Mouse (Mus musculus): ENCODE measurements around the gene 2310007B03Rik. TPM values are rescaled to one million over a fixed set of nuclear protein-coding genes. Genes with fewer than 3 reads are reported as not detected.
A peak's percentile ranks its signal among the peaks of the same experiment; 100 is the strongest.

2310007B03Rik gene
- total RNA-seq, 2 experiments from 2014 or later, result not detected

- no peak for DNase-seq (ENCODE audit: extremely low spot score in 1 of 2, low spot score in 1 of 2)
Measured at GRCm38 (mm10) chr1:93161350-93161749, 602 bp upstream of the 2310007B03Rik start.

DNA sequence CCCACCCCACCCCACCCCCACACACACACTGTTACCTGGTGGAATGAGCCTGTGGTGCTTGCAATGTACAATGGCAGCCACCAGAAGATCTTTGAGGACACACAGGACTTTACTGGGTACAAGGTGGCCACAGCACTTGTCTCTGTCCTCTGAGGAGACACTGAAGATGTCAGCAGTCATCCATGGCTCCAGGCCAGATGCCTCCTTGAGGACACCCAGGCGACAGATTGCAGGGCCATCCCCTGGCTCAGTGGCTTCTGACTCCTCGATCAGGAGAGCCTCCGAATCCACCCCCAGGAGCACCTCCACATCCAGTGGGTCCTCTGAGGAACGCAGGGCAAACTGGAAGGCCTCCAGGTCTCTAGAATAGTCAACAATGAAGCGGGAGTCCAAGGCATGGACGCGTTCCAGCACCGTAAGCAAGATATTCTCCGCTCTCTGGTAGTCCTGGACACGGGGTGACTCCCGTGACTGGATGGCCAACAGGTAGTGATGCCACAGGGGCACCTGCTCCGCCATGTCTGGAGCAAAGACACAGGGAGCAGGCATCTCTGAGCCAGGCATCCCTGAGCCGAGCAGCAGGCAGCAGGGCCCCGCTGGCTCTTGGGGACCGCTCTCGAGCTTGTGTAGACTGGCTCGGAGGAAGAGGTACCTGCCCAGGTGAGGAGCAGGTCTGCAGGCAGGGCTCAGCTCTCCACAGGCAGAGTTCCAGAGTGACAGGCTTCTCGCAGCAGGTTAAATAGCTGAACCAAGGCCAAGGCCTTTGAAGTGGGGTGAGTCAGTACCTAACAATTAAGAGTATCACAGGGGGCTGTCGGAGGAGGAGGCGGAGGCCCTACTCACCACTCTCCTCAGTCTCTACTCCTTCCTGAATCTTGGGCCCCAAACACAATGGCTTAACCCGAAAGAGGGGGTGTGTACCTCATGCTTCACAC, 915 bp downstream of the 2310007B03Rik start:
- DNase-seq (ENCODE audit: extremely low spot score in 1 of 2, low spot score in 1 of 2), result no peak

- DNase-seq (ENCODE audit: extremely low spot score in 1 of 2, low spot score in 1 of 2), result no peak
Measured at GRCm38 (mm10) chr1:93158916-93159315, 1.8 kb downstream of the 2310007B03Rik start.

DNA sequence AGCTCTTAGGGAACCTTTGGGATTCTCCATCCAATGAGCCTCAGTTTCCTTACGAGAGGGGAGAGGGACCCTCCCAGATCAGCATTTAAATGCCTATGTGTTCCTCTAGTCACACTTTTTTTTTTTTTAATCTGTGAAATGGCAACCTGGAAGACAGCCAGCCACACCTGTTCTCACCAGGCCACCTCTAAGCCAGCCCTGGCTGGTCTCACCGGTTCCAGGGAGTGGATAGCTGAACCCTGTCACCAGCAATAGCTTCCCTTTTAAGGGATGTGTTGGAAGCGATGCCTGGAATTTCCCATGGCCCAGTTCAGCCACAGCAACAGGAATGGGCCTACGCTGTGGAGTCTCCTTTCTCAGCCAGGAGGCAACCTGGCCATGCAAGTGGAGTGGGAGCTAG, 3.2 kb downstream of the 2310007B03Rik start:
- DNase-seq (ENCODE audit: extremely low spot score in 1 of 2, low spot score in 1 of 2), result no peak

DNA sequence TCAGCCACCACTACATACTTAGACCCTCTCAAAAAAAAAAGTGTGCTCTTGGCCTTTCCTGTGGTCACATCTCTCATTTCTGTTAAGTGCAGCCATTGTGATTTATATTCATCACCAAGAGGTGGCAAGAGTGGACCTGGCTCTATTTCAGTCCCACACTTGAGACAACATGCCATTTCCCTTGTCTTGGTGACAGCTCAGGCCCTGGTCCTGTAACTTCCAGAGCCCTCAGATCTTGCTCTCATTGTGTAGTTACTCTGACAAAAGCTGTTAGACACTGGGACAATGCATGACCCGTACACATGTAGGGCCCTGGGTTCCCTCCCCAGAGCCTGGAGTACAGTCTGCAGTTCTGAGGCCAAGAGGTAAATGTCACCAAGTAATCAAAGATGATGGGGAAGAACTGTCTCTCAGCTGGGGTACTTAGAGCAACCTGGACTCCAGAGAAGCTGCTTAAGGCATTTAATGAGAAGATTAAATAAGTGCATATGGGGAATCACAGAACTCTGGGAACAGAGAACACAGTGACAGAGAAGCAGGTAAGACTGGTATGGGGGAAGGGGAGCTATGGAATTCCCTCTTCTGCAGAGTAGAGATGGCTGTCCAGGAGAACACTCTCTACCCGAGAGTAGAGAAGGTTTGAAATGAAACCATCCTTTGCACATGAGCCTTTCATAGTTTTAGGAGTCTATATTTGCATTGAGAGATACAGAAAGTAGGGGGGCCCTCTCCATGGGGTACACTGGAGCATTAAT, 9.7 kb downstream of the 2310007B03Rik start:
- DNase-seq (ENCODE audit: extremely low spot score in 1 of 2, low spot score in 1 of 2), result no peak

DNA sequence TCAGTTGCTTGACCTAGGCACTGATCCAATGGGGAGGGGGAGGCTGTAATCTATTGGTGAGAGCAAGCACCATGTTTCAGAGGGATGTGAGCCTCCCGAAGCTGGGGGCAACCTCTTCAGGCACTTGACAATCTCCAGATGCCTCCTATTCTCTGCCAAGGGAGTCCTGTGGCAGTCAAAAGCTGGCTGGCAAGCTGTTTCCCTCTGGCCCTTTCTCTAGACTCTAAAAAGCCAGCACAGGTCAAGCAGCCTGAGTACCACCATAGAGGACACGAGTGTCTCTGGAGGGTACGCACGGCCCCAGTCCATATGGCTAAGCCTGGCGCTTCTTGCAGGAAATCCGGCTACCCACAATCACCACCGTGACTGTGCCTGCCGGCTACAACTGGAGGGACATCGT, 16.6 kb downstream of the 2310007B03Rik start:
- DNase-seq (ENCODE audit: extremely low spot score in 1 of 2, low spot score in 1 of 2), result no peak

DNA sequence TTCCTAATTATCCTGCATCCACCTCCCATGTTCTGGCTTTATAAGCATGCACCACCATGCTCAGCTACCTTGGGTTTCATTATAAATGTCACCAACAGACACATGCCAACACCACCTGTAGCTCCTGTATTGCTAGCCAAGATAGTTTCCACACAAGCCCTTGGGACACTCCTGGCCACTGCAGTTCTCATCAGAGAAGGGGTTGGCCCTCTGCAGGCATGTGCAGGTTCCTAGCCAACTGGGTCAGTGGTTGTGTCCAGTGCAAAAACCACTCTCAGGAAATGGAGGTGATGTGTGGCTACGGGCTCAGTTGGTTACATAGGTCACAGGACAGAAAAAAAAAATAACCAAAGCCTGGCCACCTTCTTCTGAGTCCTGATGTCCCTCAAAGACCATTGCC, 17.9 kb downstream of the 2310007B03Rik start:
- no peak for DNase-seq (ENCODE audit: extremely low spot score in 1 of 2, low spot score in 1 of 2)

GRCm38 (mm10) chr1:93139713-93140112, 21.0 kb downstream of the 2310007B03Rik start:
- DNase-seq (ENCODE audit: extremely low spot score in 1 of 2, low spot score in 1 of 2), result no peak

- no peak for DNase-seq (ENCODE audit: extremely low spot score in 1 of 2, low spot score in 1 of 2)
Measured at GRCm38 (mm10) chr1:93138534-93138933, 22.2 kb downstream of the 2310007B03Rik start.

DNA sequence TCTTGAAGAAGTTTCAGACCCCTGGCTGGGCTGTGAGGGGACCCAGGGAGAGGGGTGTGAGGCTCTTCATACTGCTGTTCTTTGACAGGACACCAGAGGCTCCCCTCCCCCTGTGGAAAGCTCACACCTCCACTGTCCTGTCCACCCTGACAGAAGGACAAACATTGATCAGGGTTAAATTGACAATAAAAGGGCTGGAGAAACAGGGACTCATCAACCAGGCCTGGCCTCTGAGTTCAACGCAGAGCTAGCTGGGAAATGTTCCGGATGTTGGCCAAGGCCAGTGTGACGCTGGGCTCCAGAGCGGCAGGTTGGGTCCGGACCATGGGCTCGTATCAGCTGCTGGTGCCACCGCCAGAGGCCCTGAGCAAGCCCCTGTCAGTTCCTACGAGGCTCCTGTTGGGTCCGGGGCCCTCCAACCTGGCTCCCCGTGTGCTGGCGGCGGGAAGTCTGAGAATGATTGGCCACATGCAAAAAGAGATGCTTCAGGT, 25.7 kb downstream of the 2310007B03Rik start, which contains the start of gene Agxt:
Agxt (plus strand) TSS at position 205 of the 491 bp plus-strand sequence.
- DNase-seq (ENCODE audit: extremely low spot score in 1 of 2, low spot score in 1 of 2), result no peak

DNA sequence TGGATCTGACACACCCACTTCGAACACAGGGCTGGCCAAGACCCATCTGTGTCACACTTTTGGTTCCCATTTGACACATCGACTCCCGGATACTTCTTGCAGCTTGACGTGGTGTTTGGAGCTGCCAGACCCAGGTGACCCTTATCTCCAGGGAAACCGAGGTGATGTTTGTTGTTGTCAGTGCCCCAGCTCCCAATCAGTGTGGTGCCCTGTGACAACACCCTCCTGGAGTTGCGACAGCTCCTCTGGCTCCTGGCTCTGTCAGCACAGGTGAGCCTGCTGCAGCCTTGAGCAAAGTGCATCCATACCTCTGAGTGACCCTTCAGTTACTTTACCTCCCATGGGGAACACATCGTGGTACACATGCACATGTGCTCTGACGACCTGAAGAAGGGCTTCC, 28.1 kb downstream of the 2310007B03Rik start:
- DNase-seq (ENCODE audit: extremely low spot score in 1 of 2, low spot score in 1 of 2), result no peak

- no peak for DNase-seq (ENCODE audit: extremely low spot score in 1 of 2, low spot score in 1 of 2)
Measured at GRCm38 (mm10) chr1:93130242-93130983, 30.3 kb downstream of the 2310007B03Rik start.

GRCm38 (mm10) chr1:93128710-93129349, 31.9 kb downstream of the 2310007B03Rik start:
- peak; percentile 71 to 89 for DNase-seq (ENCODE audit: extremely low spot score in 1 of 2, low spot score in 1 of 2)

GRCm38 (mm10) chr1:93128209-93128608, 32.5 kb downstream of the 2310007B03Rik start:
- no peak for DNase-seq (ENCODE audit: extremely low spot score in 1 of 2, low spot score in 1 of 2)

GRCm38 (mm10) chr1:93125256-93125655, 35.5 kb downstream of the 2310007B03Rik start:
- no peak for DNase-seq (ENCODE audit: extremely low spot score in 1 of 2, low spot score in 1 of 2)

- no peak for DNase-seq (ENCODE audit: extremely low spot score in 1 of 2, low spot score in 1 of 2)
Measured at GRCm38 (mm10) chr1:93124066-93124465, 36.7 kb downstream of the 2310007B03Rik start.

DNA sequence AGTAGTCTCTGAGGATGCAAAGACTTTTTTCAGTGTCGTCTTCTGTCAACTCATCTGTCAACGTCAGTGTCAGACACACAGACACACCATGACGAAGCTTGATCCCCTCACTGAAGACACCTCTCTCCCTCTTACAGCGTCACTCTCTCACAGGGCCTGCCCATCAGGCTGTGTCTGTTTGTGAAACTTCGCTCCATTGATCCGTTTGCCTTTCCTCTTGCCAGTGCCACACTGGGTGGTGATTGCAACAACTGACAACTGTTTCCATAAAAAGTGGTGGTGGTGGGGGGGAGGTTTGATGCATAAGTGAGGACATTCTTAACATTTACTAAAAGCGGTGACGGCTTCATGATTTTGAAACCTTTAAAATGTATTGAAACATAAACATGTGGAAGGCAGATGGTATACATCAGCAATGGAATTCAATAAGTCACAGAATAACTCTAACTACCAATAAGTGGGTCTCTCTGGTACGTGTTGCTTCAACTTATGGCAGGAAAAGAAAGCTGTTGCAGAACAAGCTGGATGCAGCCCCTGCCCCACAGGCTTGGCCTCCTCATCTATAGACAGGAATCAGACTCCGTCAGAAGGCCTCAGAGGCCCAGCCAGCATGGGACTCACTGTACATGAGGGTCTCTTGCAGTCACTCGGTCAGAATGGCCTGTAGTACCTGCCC, 37.4 kb downstream of the 2310007B03Rik start:
- no peak for DNase-seq (ENCODE audit: extremely low spot score in 1 of 2, low spot score in 1 of 2)

- no peak for DNase-seq (ENCODE audit: extremely low spot score in 1 of 2, low spot score in 1 of 2)
Measured at GRCm38 (mm10) chr1:93118816-93119215, 41.9 kb downstream of the 2310007B03Rik start.

DNA sequence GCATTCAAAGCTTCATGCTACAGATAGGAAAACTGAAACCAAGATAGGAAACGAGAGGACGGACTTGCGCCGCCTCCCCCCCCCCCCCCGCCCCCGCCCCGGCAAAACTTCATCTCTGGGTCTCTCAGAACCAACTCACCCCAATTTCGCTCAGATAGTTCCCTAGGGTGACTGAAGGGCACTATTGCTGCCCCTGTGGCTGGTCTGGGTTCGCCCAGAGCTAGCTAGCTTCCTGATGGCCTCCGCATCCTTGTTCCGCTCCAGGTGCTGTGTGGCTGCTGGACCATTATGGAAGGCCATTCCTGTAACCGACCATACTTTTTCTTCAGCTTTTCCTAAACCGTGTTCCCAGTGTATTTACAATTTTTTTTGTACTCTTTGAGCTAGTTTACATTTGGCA, 45.3 kb downstream of the 2310007B03Rik start:
- DNase-seq (ENCODE audit: extremely low spot score in 1 of 2, low spot score in 1 of 2), result no peak

Measured in layer of hippocampus, postnatal 25 days (tissue).